Mouse (Mus musculus): ENCODE measurements around the gene Elp5. TPM values are rescaled to one million over a fixed set of nuclear protein-coding genes. Genes with fewer than 3 reads are reported as not detected.
A peak's percentile ranks its signal among the peaks of the same experiment; 100 is the strongest.

Elp5 gene
- total and polyA plus RNA-seq, 3 experiments, result 45.6 to 91.9 (median 61.9) TPM

- DNase-seq, result no peak
These were observed 33.4 kb upstream of the Elp5 start for GRCm38 (mm10) chr11:70015677-70016076.

DNA sequence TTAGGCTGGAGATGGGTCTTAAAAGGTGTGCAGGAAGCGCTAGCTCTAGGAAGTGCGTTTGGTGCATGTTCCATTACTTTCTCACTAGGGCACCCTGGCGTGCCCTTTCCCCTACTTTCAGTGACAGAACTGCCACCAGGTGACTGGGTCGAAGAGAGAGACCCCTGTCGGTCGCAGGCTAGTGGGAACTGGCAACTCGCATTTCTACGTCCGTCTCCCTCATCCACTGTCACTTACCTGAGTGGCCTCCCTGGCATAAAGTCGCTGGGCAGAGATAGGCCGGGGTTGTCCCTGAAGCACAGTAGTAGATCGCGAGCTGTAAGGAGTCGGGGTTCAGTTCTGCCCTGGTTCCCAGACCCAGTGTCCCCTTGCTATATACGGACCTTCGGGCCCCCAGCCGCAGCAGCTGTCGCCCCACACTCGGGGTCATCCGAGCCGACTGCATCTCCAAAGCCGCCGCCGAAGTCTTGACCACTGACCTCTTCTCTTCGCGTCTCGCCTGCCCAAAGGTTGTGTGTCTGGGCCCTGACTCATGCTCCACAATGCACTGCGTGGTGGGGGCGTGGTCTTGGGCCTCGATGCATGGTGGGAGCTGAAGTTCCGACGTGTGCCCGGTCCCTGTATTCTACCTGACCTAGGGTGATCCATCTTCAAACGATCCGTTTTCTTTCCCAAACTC lies 32.7 kb upstream of the Elp5 start, which contains the start of gene Acadvl:
Gene Acadvl, minus strand, starts transcription at position 532 of the 679 bp plus-strand sequence.
- peak; percentile 95 for DNase-seq

- no peak for DNase-seq
These were observed 31.7 kb upstream of the Elp5 start for GRCm38 (mm10) chr11:70014051-70014450.

DNA sequence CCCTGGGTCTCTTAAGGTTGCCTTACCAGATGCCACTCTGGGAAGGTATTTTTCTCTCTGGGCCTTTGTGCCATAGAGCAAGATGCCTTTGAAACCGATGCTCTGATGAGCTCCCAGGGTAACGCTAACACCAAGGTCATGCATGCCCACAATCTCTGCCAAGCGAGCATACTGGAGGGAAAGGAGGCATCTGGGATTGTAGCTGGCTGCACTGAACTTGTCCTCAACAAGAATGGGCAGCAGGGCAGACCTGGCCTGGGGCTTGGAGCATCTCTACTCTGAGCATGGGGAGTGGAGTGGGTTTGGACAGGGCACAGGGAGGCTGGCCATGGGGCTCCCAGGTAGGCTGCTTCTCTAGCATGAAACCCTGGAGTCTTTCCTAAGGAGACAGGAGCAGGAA lies 31.1 kb upstream of the Elp5 start:
- DNase-seq, result no peak

DNA sequence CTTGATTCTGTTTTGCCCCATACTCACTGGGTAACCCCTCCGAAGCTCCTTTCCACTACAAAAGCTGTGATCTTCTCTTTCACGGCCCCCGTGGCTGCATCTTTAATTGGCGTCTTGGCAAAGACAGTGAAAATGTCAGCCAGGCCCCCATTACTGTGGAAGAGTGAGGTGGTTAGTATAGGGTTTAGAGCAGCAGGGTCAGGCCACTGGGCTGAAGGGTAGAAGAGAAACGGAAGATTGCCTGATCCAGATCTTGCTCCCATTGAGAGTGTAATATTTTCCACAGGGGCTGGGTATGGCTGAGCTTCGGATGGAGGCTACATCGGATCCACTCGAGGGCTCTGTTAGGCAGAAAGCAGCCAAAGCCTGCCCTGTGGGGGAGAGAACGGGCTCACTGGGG lies 30.6 kb upstream of the Elp5 start:
- no peak for DNase-seq

GRCm38 (mm10) chr11:70010961-70011360 lies 28.6 kb upstream of the Elp5 start:
- no peak for DNase-seq

- no peak for DNase-seq
These were observed 28.2 kb upstream of the Elp5 start for GRCm38 (mm10) chr11:70010548-70010947.

DNA sequence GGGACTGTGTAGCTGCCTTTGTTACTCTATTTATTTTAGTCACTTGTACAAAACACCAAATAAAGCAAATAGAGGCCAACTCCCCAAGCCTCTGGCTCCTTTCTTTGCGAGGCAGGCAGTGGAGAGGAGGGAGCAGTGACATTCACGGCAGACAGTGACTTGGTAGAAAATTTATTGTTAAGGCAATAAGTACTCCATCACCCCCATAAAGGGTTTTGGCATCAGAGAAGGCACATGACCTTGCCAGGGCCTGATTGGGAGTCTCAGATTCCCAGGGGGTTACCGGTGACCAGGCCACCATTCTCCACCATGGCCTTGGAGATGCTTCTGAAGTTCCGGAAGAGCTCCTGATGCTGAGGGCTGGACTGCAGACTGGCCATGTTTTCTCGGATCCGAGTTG lies 27.7 kb upstream of the Elp5 start:
- DNase-seq, result no peak

- DNase-seq, result no peak
These were observed 23.2 kb upstream of the Elp5 start for GRCm38 (mm10) chr11:70005521-70005920.

DNA sequence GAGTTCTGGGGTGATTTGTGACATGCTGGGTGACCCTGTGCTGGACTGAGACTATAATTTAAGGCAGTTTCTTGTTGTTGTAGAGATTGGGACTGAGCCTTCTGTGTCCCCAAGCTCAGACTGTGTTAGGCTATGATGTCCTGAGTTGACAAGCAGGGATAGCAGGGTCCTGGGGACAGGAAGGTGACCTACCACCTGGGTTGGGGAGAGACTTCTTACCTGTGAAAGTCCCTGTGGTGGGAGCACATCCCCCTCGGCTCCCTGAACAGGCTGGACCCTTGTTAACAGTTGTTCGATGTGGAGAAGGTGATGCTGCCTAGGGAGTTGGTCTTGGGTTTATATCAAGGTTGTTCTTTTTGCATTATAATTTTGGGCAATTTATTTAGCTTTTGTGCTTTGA lies 20.2 kb upstream of the Elp5 start:
- DNase-seq, result no peak

GRCm38 (mm10) chr11:70001865-70002264 lies 19.5 kb upstream of the Elp5 start:
- no peak for DNase-seq

DNA sequence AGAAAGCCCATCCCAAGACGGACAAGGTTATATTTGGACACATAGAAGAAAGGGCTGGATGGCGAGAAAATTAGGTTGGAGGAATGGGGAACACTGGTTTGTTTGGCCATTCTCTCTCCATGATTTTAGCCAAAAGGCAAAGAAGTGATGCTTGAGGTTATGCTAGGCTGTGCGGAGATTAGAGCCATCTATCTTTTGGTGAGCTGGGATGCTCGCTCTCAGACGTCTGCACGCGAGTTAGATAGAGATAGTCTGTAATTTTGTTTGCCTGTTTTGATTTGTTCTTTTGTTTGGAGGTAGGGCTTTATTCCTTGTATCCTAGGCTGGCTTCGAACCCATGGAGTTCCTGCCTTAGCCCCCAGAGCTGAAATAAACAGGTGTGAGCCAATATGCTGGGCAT lies 18.8 kb upstream of the Elp5 start:
- DNase-seq, result no peak

DNA sequence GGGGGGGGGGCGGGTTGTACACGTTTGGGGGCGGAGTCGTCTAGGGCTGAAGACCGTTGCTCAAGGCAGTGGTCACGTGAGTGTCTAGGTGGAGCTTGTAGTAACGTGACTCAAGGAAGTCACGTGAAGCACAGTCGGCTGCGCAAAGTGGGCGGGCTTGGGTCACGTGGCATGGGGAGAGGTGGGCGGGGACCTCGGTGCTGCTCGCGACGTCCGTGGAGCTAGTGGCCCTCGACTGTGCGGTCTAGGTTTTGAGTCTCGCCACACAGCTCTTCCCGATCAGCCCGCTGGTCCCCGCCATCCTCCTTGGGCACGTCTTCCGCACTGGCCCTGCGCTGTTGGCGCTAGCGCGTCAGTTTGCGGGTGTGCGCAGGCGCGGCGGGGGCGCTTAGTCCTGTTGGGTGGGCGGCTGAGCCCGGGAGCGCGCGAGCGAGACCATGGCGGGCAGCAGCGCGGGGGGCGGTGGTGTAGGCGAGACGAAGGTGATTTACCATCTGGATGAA lies 18.1 kb upstream of the Elp5 start, which contains the start of gene Dvl2:
Gene Dvl2, plus strand, starts transcription at position 200 of the 503 bp plus-strand sequence.
- peak; percentile 93 for DNase-seq

DNA sequence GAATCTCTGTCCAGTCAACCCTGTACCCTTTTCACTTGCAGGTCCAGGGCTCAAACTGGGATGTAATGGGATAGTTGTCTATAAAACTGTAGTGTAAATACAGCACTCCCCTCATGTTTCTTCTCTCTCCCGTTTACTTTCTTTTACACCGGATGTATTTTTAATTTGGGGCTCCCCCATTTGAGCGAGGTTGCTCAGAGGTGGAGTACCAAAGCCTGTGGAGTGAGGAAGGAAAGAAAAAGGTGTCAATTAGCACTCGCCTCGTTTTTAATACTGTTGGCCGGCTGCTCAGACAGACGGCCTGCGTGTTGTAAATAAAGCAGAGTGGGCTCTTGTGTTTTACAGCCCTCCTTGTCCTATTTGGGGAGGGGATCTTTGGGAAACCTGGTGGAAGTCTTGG lies 17.3 kb upstream of the Elp5 start:
- no peak for DNase-seq

DNA sequence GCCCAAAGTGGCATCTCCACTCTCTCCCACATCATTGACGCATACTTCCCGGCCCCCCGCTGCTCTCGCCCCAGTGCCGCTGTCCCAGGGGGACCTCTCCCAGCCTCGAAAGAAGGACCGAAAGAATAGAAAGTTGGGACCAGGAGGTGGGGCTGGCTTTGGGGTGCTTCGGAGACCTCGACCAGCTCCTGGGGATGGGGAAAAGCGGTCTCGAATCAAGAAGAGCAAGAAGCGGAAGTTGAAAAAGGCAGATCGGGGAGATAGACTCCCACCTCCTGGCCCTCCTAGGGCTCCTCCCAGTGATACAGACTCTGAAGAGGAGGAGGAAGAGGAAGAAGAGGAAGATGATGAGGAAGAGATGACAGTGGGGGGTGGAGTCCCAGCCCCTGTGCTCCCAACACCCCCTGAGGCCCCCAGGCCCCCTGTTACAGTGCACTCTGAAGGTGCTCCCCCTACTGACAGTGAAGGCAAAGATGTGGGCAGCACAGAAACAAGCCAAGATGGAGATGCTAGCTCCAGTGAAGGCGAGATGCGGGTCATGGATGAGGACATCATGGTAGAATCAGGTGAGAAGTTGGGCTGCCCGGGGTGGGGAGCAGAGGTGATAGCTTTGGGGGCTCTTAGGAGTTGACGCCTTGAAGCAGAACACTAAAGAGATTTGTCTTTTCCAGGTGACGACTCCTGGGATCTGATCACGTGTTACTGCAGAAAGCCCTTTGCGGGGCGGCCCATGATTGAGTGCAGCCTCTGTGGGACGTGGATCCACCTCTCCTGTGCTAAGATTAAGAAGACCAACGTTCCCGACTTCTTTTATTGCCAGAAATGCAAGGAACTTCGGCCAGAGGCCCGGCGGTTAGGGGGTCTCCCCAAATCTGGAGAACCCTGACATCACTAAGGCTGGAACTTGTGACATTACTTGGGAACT lies 16.5 kb upstream of the Elp5 start:
- DNase-seq, result no peak

GRCm38 (mm10) chr11:69997070-69997509 lies 14.8 kb upstream of the Elp5 start:
- DNase-seq, result peak; percentile 95

DNA sequence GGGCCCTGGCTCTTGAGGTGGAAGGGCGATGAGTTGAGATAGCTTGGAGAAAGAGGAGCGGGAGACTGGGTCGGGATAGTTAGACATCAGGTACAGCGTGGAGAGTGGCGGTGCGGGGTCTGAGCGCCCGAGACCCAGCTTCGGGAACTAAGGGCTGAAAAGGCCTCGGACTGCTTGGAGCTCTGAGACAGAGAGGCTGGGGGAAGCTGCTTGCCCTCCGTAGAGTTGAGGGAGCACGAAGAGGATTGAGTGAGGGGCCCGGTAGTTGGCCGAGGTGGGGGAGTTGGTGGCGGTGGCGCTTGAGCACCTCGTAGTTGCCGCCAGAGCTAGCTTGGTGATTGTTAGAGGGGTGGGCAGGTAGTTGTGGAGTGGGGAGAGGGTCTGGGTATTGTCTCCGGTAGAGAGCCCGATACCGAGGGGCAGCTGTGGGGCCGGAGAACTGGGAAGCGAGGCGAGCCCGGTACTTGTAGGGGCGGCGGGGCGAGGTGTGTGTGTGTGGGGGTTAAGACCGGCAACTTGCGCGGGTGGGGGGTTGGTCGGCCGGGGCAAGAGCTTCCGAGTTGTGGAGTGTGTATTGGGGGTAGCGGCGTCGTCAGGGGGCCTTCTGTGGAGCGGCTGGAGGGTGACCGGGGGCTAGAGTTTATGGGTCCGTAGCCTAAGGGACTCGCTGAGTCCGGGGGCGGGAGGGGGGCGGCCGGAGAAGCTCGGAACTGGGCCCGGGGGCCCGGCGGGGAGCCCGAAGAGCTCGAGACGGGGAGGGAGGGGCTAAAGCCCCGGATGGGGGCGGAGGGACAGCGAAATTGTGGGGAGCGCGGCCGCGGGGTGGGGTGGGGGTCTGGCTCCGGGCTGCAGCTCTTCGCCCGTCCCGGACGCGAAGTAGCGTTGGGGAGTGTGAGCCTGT lies 14.1 kb upstream of the Elp5 start:
- DNase-seq, result no peak

GRCm38 (mm10) chr11:69995391-69995960 lies 13.2 kb upstream of the Elp5 start, which contains the start of gene Phf23:
TSS of gene Phf23 (plus strand) at chr11:69995777.
- peak; percentile 99 for DNase-seq

GRCm38 (mm10) chr11:69994401-69995090 lies 12.2 kb upstream of the Elp5 start:
- DNase-seq, result no peak

DNA sequence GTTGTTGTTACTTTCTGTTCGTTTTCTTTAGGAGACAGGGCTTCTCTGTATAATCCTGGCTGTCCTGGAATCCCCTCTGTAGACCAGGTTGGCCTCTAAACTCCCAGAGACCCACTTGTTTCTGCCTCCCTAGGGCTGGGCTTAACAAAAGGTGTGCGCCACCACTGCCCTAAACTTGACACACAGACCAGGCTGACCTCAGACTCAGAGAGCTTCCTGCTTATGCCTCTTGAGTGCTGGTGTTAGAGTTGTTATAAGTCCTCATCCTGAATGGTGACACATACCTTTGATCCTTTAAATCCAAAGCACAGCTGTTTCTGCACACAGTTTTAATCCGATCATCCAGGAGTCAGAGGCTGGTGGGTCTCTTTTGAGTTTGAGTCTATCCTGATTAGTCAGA lies 10.6 kb upstream of the Elp5 start:
- no peak for DNase-seq

DNA sequence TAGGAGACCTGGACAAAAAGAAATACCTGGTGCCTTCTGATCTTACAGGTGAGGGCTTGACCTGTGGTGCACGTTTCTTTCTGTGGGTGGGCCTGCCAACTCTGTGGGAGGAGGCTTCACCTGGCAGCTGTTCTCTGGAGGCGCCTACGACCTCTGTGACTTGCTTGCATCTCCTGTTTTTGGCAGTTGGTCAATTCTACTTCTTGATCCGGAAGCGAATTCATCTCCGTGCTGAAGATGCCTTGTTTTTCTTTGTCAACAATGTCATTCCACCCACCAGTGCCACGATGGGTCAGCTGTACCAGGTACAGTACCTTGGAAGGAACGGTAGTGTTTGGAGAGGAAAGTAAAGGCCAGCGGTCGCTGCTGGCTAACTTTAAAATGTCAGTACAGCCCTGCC lies 10.1 kb upstream of the Elp5 start:
- DNase-seq, result peak; percentile 42
